Mouse (Mus musculus): Measurements from ENCODE around the gene Daam1.

- TF ChIP-seq CTCF (IDR thresholded peaks at IDR 0.05; ENCODE audit: low read depth) (no peak), EP300 (IDR thresholded peaks at IDR 0.05; ENCODE audit: low read depth) (no peak)
Measured at GRCm38 (mm10) chr12:72021543-72021942, 190.7 kb downstream of the Daam1 start.

Data from liver, postnatal 0 days (tissue).